Mouse (Mus musculus) gastrocnemius, adult 18-20 months (tissue): ENCODE data around the gene Zdhhc3. TPM values are rescaled to one million over a fixed set of nuclear protein-coding genes. Genes with fewer than 3 reads are reported as not detected.

Source experiments
- DNase-seq: peaks from one replicate; pipeline ENCODE4 v3.0.0; 2021; ENCODE audit warnings: low spot score
- total RNA-seq, 2 experiments: library from RNA; stranded (reverse); gene quantifications; 2 replicates each; pipeline ENCODE4 v1.2.3; 2021

The Zdhhc3 gene
- total RNA-seq, 2 experiments from 2014 or later = 59.7 to 66.6 TPM

GRCm38 (mm10) chr9:123123017-123123416 is 10.0 kb upstream of the Zdhhc3 start:
- DNase-seq = no peak

GRCm38 (mm10) chr9:123115566-123115965 is 2.6 kb upstream of the Zdhhc3 start:
- DNase-seq = no peak

GRCm38 (mm10) chr9:123113931-123114330 is 926 bp upstream of the Zdhhc3 start:
- no peak for DNase-seq

- DNase-seq = no peak
Observed at GRCm38 (mm10) chr9:123111751-123112221, 1.2 kb downstream of the Zdhhc3 start.

- no peak for DNase-seq
Observed at GRCm38 (mm10) chr9:123109188-123109587, 3.8 kb downstream of the Zdhhc3 start.

GRCm38 (mm10) chr9:123107186-123107585 is 5.8 kb downstream of the Zdhhc3 start:
- no peak for DNase-seq

- no peak for DNase-seq
Observed at GRCm38 (mm10) chr9:123104362-123104761, 8.6 kb downstream of the Zdhhc3 start.

GRCm38 (mm10) chr9:123103425-123103824 is 9.6 kb downstream of the Zdhhc3 start:
- no peak for DNase-seq

- DNase-seq = no peak
Observed at GRCm38 (mm10) chr9:123099631-123100455, 13.2 kb downstream of the Zdhhc3 start.

GRCm38 (mm10) chr9:123090844-123091243 is 22.2 kb downstream of the Zdhhc3 start:
- DNase-seq = no peak

GRCm38 (mm10) chr9:123087558-123087957 is 25.4 kb downstream of the Zdhhc3 start:
- no peak for DNase-seq

- DNase-seq = no peak
Observed at GRCm38 (mm10) chr9:123085373-123085772, 27.6 kb downstream of the Zdhhc3 start.

GRCm38 (mm10) chr9:123080796-123081195 is 32.2 kb downstream of the Zdhhc3 start:
- DNase-seq = no peak

- DNase-seq = no peak
Observed at GRCm38 (mm10) chr9:123080355-123080754, 32.6 kb downstream of the Zdhhc3 start.

GRCm38 (mm10) chr9:123079149-123079548 is 33.9 kb downstream of the Zdhhc3 start:
- DNase-seq = no peak

GRCm38 (mm10) chr9:123060172-123060571 is 52.8 kb downstream of the Zdhhc3 start:
- DNase-seq = no peak

- no peak for DNase-seq
Observed at GRCm38 (mm10) chr9:123058724-123059292, 54.2 kb downstream of the Zdhhc3 start.

- no peak for DNase-seq
Observed at GRCm38 (mm10) chr9:123047665-123048064, 65.3 kb downstream of the Zdhhc3 start.

- DNase-seq = no peak
Observed at GRCm38 (mm10) chr9:123034426-123034825, 78.6 kb downstream of the Zdhhc3 start, which contains the start of gene Tgm4. Tgm4 (plus strand) TSS chr9:123034726.

- no peak for DNase-seq
Observed at GRCm38 (mm10) chr9:123031496-123032246, 81.3 kb downstream of the Zdhhc3 start.

- DNase-seq = no peak
Observed at GRCm38 (mm10) chr9:123024201-123024600, 88.8 kb downstream of the Zdhhc3 start.
